15 mouse cellular contexts compared by ENCODE assay signal in genomic region chr9:34695646-34696045, GRCm38 (mm10).
"Had no signal": no experiment of that assay in that cellular context is flagged by ENCODE, and none has a peak within 500 bp of the region (broad histone marks: within the 10 kb centered on the region; RNA-seq: fewer than 3 reads in every experiment).

No protein-coding gene starts in this region.

- H3K4me2 ChIP-seq: lung, embryonic 14.5 days; midbrain, embryonic 12.5 days; neural tube, embryonic 12.5 days; stomach, embryonic 15.5 days had no signal

- H3K4me3 ChIP-seq: megakaryocyte, embryonic 14.5 days; midbrain, embryonic 12.5 days; neural tube, embryonic 12.5 days; stomach, embryonic 15.5 days had no signal

- DNase-seq: lung, adult 18-20 months; lung, embryonic 14.5 days; lung, postnatal 14 days; lung, postnatal 36 days; midbrain, embryonic 14.5 days; right cerebral cortex, postnatal 14 days; thymus, adult 2 months; thymus, postnatal 25 days; thymus, postnatal 4 days had no signal

- H3K27ac ChIP-seq: macrophage; midbrain, embryonic 12.5 days; neural tube, embryonic 12.5 days; stomach, embryonic 15.5 days; stomach, postnatal 0 days had no signal

- H3K4me1 ChIP-seq: megakaryocyte, embryonic 14.5 days; neural tube, embryonic 12.5 days; stomach, embryonic 15.5 days had no signal

- H3K27me3 ChIP-seq: megakaryocyte, embryonic 14.5 days; midbrain, embryonic 12.5 days; neural tube, embryonic 12.5 days; stomach, embryonic 15.5 days had no signal

- H3K9ac ChIP-seq: lung, embryonic 14.5 days; midbrain, embryonic 12.5 days; neural tube, embryonic 12.5 days; stomach, embryonic 15.5 days had no signal

- H3K9me3 ChIP-seq: megakaryocyte, embryonic 14.5 days; midbrain, embryonic 12.5 days; neural tube, embryonic 12.5 days; stomach, embryonic 15.5 days had no signal

- H3K36me3 ChIP-seq: midbrain, embryonic 12.5 days; neural tube, embryonic 12.5 days; stomach, embryonic 15.5 days had no signal
